9 mouse cellular contexts compared by ENCODE assay signal in the genomic region with DNA sequence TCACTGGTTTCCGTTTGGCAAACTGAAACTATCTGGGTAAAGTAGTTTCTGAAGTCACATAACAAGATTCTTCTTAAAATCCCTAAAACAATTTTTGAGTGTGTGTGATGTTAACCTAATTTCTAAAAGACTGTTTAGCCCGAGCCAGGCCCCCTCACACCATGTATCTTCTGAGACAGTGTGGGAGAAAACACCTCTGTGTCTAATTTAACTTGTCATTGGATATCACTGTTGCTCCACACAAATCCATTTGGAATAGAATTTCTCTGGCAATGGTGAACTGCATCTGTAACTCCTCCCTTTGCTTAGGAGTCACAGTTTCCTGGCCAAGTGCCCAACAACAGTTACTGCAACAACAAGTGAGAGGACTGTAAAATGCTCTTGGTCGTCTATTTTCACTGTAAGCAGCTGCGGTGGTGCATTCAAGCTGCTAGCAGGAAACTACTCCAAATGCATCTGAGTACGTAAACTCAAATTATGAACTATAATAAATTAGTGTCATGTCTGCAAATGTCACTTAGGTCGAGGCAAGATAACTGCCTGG.
A peak's percentile ranks its signal among the peaks of the same experiment; 100 is the strongest.
DNase-seq lines count a peak whose midpoint lies in the region; ATAC-seq and TF ChIP-seq lines count a peak whose summit lies in the region.
"Had no signal": no experiment of that assay in that cellular context is flagged by ENCODE, and none has a peak within 500 bp of the region (broad histone marks: within the 10 kb centered on the region; RNA-seq: fewer than 3 reads in every experiment).

No protein-coding gene starts in this region.

- H3K36me3 ChIP-seq in midbrain, embryonic 14.5 days (ENCODE audit: control insufficient read depth, insufficient read depth, low read length), result no peaks in the 10 kb centered on the region
- H3K36me3 ChIP-seq in midbrain, embryonic 15.5 days (replicated peaks), result no peaks in the 10 kb centered on the region
- H3K36me3 ChIP-seq in heart, embryonic 11.5 days (ENCODE audit: control insufficient read depth, insufficient read depth, low read length), result no peaks in the 10 kb centered on the region

- H3K27ac ChIP-seq in midbrain, embryonic 14.5 days (replicated peaks; ENCODE audit: low read depth, low read length), result no peak overlapping the region
- no peak overlapping the region for H3K27ac ChIP-seq in midbrain, embryonic 15.5 days
- H3K27ac ChIP-seq in heart, embryonic 11.5 days (ENCODE audit: low read depth, low read length), result peak overlapping the region; percentile 31
- H3K27ac ChIP-seq in olfactory bulb, adult 2 months (ENCODE audit: insufficient read depth, low read depth, low read length), result peak overlapping the region; percentile 73; the same call in 1 of the 2 replicates
- H3K27ac ChIP-seq: liver, embryonic 14.5 days had no signal

- H3K4me2 ChIP-seq in midbrain, embryonic 14.5 days (ENCODE audit: low read length), result no peak overlapping the region
- H3K4me2 ChIP-seq in midbrain, embryonic 15.5 days, result no peak overlapping the region
- H3K4me2 ChIP-seq in heart, embryonic 11.5 days, result no peak overlapping the region

- TF ChIP-seq CTCF in olfactory bulb, adult 2 months (IDR thresholded peaks at IDR 0.05; ENCODE audit: insufficient read depth, low read depth, low read length), result no peak

- H3K9me3 ChIP-seq in midbrain, embryonic 14.5 days (ENCODE audit: control insufficient read depth, low read length), result no peaks in the 10 kb centered on the region
- H3K9me3 ChIP-seq in midbrain, embryonic 15.5 days, result no peaks in the 10 kb centered on the region
- H3K9me3 ChIP-seq in heart, embryonic 11.5 days (replicated peaks; ENCODE audit: control insufficient read depth, low read length), result no peaks in the 10 kb centered on the region

- 85% methylated on average over 6 of the region's 6 CpGs for WGBS in midbrain, embryonic 14.5 days
- 71% methylated on average over 6 of the region's 6 CpGs for WGBS in midbrain, embryonic 15.5 days
- 54% methylated on average over 6 of the region's 6 CpGs for WGBS in heart, embryonic 11.5 days (ENCODE audit: insufficient replicate concordance)
- WGBS in olfactory bulb, adult 2 months, result 14% methylated on average over 6 of the region's 6 CpGs

- no peak for ATAC-seq in midbrain, embryonic 14.5 days (ENCODE audit: low FRiP score, low TSS enrichment)
- no peak for ATAC-seq in midbrain, embryonic 15.5 days (replicated peaks)
- no peak for ATAC-seq in heart, embryonic 11.5 days (replicated peaks; ENCODE audit: insufficient number of reproducible peaks, low FRiP score, low TSS enrichment)
- ATAC-seq in cerebellum, adult (ENCODE audit: insufficient number of reproducible peaks, low FRiP score, low TSS enrichment), result no peak

- no peak overlapping the region for H3K9ac ChIP-seq in midbrain, embryonic 14.5 days (replicated peaks; ENCODE audit: low read length)
- H3K9ac ChIP-seq in midbrain, embryonic 15.5 days, result no peak overlapping the region
- no peak overlapping the region for H3K9ac ChIP-seq in heart, embryonic 11.5 days (ENCODE audit: low read depth, low read length)
- H3K9ac ChIP-seq: liver, embryonic 14.5 days had no signal

- H3K27me3 ChIP-seq in midbrain, embryonic 14.5 days (ENCODE audit: control insufficient read depth, insufficient read depth, low read length), result no peaks in the 10 kb centered on the region
- H3K27me3 ChIP-seq in midbrain, embryonic 15.5 days (replicated peaks), result no peaks in the 10 kb centered on the region
- H3K27me3 ChIP-seq in heart, embryonic 11.5 days (ENCODE audit: control insufficient read depth, insufficient read depth, low read length), result no peaks in the 10 kb centered on the region

- H3K4me1 ChIP-seq in midbrain, embryonic 14.5 days (ENCODE audit: control insufficient read depth, insufficient read depth, low read length), result 0 out of 2 replicates have a peak, but pooled peaks cover 3% of the 10 kb centered on the region
- peaks cover 9% of the 10 kb centered on the region; the same call in 1 of the 2 replicates for H3K4me1 ChIP-seq in midbrain, embryonic 15.5 days
- H3K4me1 ChIP-seq in heart, embryonic 11.5 days (ENCODE audit: control insufficient read depth, insufficient read depth, low read length), result peaks cover 30% of the 10 kb centered on the region
- peaks cover 12% of the 10 kb centered on the region for H3K4me1 ChIP-seq in olfactory bulb, adult 2 months (ENCODE audit: control insufficient read depth, insufficient read depth, low read length)

- TF ChIP-seq POLR2A in olfactory bulb, adult 2 months (IDR thresholded peaks at IDR 0.05; ENCODE audit: insufficient read depth, low read depth, low read length), result no peak

- DNase-seq in midbrain, embryonic 14.5 days, result peak; percentile 39
- peak; percentile 89 to 93 for DNase-seq in adrenal gland, postnatal 36 days
- DNase-seq in kidney, postnatal 4 days, result peak; percentile 78 to 86
- DNase-seq in embryo, embryonic 10 days (ENCODE audit: low spot score), result no peak

- H3K4me3 ChIP-seq in midbrain, embryonic 14.5 days (replicated peaks; ENCODE audit: low read depth, low read length), result no peak overlapping the region
- no peak overlapping the region for H3K4me3 ChIP-seq in midbrain, embryonic 15.5 days
- no peak overlapping the region for H3K4me3 ChIP-seq in heart, embryonic 11.5 days (ENCODE audit: low read depth, low read length)
- no peak overlapping the region for H3K4me3 ChIP-seq in olfactory bulb, adult 2 months (ENCODE audit: insufficient read depth, low read depth, low read length)

Comparison
In these comparisons a context has a peak if more than half of its experiments do, and no peak if none do; other contexts are left out.
1. H3K27ac ChIP-seq: peak in heart, embryonic 11.5 days (single experiment) and olfactory bulb, adult 2 months (single experiment); none in midbrain, embryonic 14.5 days (single experiment) and midbrain, embryonic 15.5 days (single experiment).